Mouse (Mus musculus) inflammation-experienced regulatory T-cells, adult 6 months (primary cell): ENCODE results near the gene Rfx3. TPM values are rescaled to one million over a fixed set of nuclear protein-coding genes. Genes with fewer than 3 reads are reported as not detected.

Experiments
- ATAC-seq: one replicate; pipeline ENCODE4 v1.8.0; 2017
- polyA plus RNA-seq, 3 experiments: library from polyadenylated mRNA; unstranded; fragments of 100-300 nt; shearing (Covaris generic); gene quantifications; one replicate each; pipeline ENCODE4 v1.2.1; 2017

The Rfx3 gene
- polyA plus RNA-seq, 3 experiments from 2014 or later: 4.2 to 8.1 (median 7.5) TPM

GRCm38 (mm10) chr19:27905172-27905571 lies 105.8 kb downstream of the Rfx3 start:
- no peak for ATAC-seq

- no peak for ATAC-seq
Observed at GRCm38 (mm10) chr19:27904655-27905054, 106.3 kb downstream of the Rfx3 start.

GRCm38 (mm10) chr19:27904209-27904608 lies 106.8 kb downstream of the Rfx3 start:
- ATAC-seq: no peak

GRCm38 (mm10) chr19:27902601-27903000 lies 108.4 kb downstream of the Rfx3 start:
- ATAC-seq: no peak

GRCm38 (mm10) chr19:27901693-27902092 lies 109.3 kb downstream of the Rfx3 start:
- no peak for ATAC-seq

- no peak for ATAC-seq
Observed at GRCm38 (mm10) chr19:27884520-27884919, 126.4 kb downstream of the Rfx3 start.

- ATAC-seq: no peak
Observed at GRCm38 (mm10) chr19:27877429-27877828, 133.5 kb downstream of the Rfx3 start.

GRCm38 (mm10) chr19:27870794-27871193 lies 140.2 kb downstream of the Rfx3 start:
- no peak for ATAC-seq

GRCm38 (mm10) chr19:27859641-27860040 lies 151.3 kb downstream of the Rfx3 start:
- no peak for ATAC-seq

GRCm38 (mm10) chr19:27848946-27849345 lies 162.0 kb downstream of the Rfx3 start:
- no peak for ATAC-seq

- no peak for ATAC-seq
Observed at GRCm38 (mm10) chr19:27847055-27847454, 163.9 kb downstream of the Rfx3 start.

GRCm38 (mm10) chr19:27838635-27839034 lies 172.3 kb downstream of the Rfx3 start:
- ATAC-seq: no peak

- no peak for ATAC-seq
Observed at GRCm38 (mm10) chr19:27838041-27838440, 172.9 kb downstream of the Rfx3 start.

GRCm38 (mm10) chr19:27832448-27832847 lies 178.5 kb downstream of the Rfx3 start:
- no peak for ATAC-seq

GRCm38 (mm10) chr19:27828316-27828715 lies 182.7 kb downstream of the Rfx3 start:
- ATAC-seq: no peak

- ATAC-seq: no peak
Observed at GRCm38 (mm10) chr19:27817661-27818060, 193.3 kb downstream of the Rfx3 start.

GRCm38 (mm10) chr19:27780030-27780429 lies 230.9 kb downstream of the Rfx3 start:
- no peak for ATAC-seq

GRCm38 (mm10) chr19:27770716-27771265 lies 240.2 kb downstream of the Rfx3 start:
- ATAC-seq: no peak

GRCm38 (mm10) chr19:27768444-27768843 lies 242.5 kb downstream of the Rfx3 start:
- no peak for ATAC-seq

- ATAC-seq: no peak
Observed at GRCm38 (mm10) chr19:27760309-27760708, 250.7 kb downstream of the Rfx3 start.

GRCm38 (mm10) chr19:27759347-27759746 lies 251.6 kb downstream of the Rfx3 start:
- no peak for ATAC-seq

GRCm38 (mm10) chr19:27747301-27747700 lies 263.7 kb downstream of the Rfx3 start:
- no peak for ATAC-seq

GRCm38 (mm10) chr19:27738908-27739307 lies 272.1 kb downstream of the Rfx3 start:
- no peak for ATAC-seq

GRCm38 (mm10) chr19:27736571-27736970 lies 274.4 kb downstream of the Rfx3 start:
- no peak for ATAC-seq

- no peak for ATAC-seq
Observed at GRCm38 (mm10) chr19:27718931-27719330, 292.0 kb downstream of the Rfx3 start.
